Mouse (Mus musculus): Measurements from ENCODE around the gene Apod. TPM values are rescaled to one million over a fixed set of nuclear protein-coding genes. Genes with fewer than 3 reads are reported as not detected.
A peak's percentile ranks its signal among the peaks of the same experiment; 100 is the strongest.
"Not testable (repeated sequence)": the region's sequence is repeated elsewhere in the genome, so short reads cannot be mapped to it uniquely, and the experiment has no call there.

Apod gene
- polyA plus RNA-seq, 1 experiment from 2014 or later, result 7.8 TPM

- H3K4me2 ChIP-seq (ENCODE audit: low read depth, severe bottlenecking), result no peak overlapping the region
- ATAC-seq (ENCODE audit: insufficient number of reproducible peaks, low FRiP score, low TSS enrichment, low read depth) (no peak), DNase-seq (ENCODE audit: low spot score) (no peak)
- no peak overlapping the region for H3K4me3 ChIP-seq (ENCODE audit: low read depth, low read length)
- no peaks in the 10 kb centered on the region for H3K9me3 ChIP-seq (ENCODE audit: control insufficient read depth, low read length)
- H3K4me1 ChIP-seq (ENCODE audit: control insufficient read depth, insufficient read depth, low read length), result peaks cover 8% of the 10 kb centered on the region
- H3K27me3 ChIP-seq (ENCODE audit: control insufficient read depth, insufficient read depth, low read length), result no peaks in the 10 kb centered on the region
- 77% methylated on average over 4 of the region's 4 CpGs for WGBS
- no peak overlapping the region for H3K27ac ChIP-seq (replicated peaks; ENCODE audit: low read depth, low read length)
- H3K9ac ChIP-seq (ENCODE audit: low read length), result no peak overlapping the region
- H3K36me3 ChIP-seq (ENCODE audit: control insufficient read depth, insufficient read depth, low read length), result no peaks in the 10 kb centered on the region
Observed at GRCm38 (mm10) chr16:31319316-31319715, 4.7 kb upstream of the Apod start.

DNA sequence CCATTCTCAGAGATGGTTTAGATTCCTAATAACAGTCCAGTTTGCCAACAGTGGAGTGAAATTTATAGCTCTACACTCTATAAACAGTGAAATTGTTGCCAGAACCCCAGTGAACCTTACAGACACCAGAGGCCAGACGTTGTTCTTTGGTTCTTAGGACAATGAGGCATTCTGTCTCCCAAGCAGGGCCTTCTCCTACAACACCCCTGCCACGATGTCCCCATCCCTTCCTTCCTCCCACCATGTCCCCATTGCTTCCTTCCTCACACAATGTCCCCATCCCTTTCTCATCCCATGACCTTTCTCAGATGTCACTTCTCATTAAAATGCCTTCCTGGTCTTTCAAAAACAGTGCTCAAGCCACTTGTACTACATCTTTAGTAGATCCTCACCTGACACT lies 3.8 kb upstream of the Apod start:
- Histone ChIP-seq H3K27ac (replicated peaks; ENCODE audit: low read depth, low read length) (no peak overlapping the region), H3K9me3 (ENCODE audit: control insufficient read depth, low read length) (no peaks in the 10 kb centered on the region)
- 66% methylated on average over 2 of the region's 2 CpGs for WGBS

GRCm38 (mm10) chr16:31316246-31317143 lies 1.9 kb upstream of the Apod start:
- not testable (repeated sequence) for H3K9me3 ChIP-seq (ENCODE audit: control insufficient read depth, low read length); H3K27ac ChIP-seq (replicated peaks; ENCODE audit: low read depth, low read length); H3K4me3 ChIP-seq (ENCODE audit: low read depth, low read length); H3K9ac ChIP-seq (ENCODE audit: low read length); H3K4me2 ChIP-seq (ENCODE audit: low read depth, severe bottlenecking); ATAC-seq (ENCODE audit: insufficient number of reproducible peaks, low FRiP score, low TSS enrichment, low read depth); DNase-seq (ENCODE audit: low spot score); H3K27me3 ChIP-seq (ENCODE audit: control insufficient read depth, insufficient read depth, low read length); H3K36me3 ChIP-seq (ENCODE audit: control insufficient read depth, insufficient read depth, low read length)
- 68% methylated on average over 12 of the region's 12 CpGs for WGBS
- peaks cover 16% of the 10 kb centered on the region for H3K4me1 ChIP-seq (ENCODE audit: control insufficient read depth, insufficient read depth, low read length)

More for the DNA sequence above, 3.8 kb upstream of the Apod start:
- H3K4me1 ChIP-seq (ENCODE audit: control insufficient read depth, insufficient read depth, low read length), result peaks cover 15% of the 10 kb centered on the region
- no peak overlapping the region for H3K4me3 ChIP-seq (ENCODE audit: low read depth, low read length)
- ATAC-seq (ENCODE audit: insufficient number of reproducible peaks, low FRiP score, low TSS enrichment, low read depth) (no peak), DNase-seq (ENCODE audit: low spot score) (no peak)
- H3K36me3 ChIP-seq (ENCODE audit: control insufficient read depth, insufficient read depth, low read length), result no peaks in the 10 kb centered on the region
- H3K9ac ChIP-seq (ENCODE audit: low read length), result no peak overlapping the region
- no peaks in the 10 kb centered on the region for H3K27me3 ChIP-seq (ENCODE audit: control insufficient read depth, insufficient read depth, low read length)
- no peak overlapping the region for H3K4me2 ChIP-seq (ENCODE audit: low read depth, severe bottlenecking)

- no peak for DNase-seq (ENCODE audit: low spot score)
- ATAC-seq (ENCODE audit: insufficient number of reproducible peaks, low FRiP score, low TSS enrichment, low read depth), result no peak
- Histone ChIP-seq H3K27me3 (ENCODE audit: control insufficient read depth, insufficient read depth, low read length) (no peaks in the 10 kb centered on the region), H3K9ac (ENCODE audit: low read length) (no peak overlapping the region), H3K4me3 (ENCODE audit: low read depth, low read length) (no peak overlapping the region), H3K36me3 (ENCODE audit: control insufficient read depth, insufficient read depth, low read length) (no peaks in the 10 kb centered on the region), H3K4me2 (ENCODE audit: low read depth, severe bottlenecking) (no peak overlapping the region), H3K4me1 (ENCODE audit: control insufficient read depth, insufficient read depth, low read length) (peaks cover 16% of the 10 kb centered on the region), H3K9me3 (ENCODE audit: control insufficient read depth, low read length) (no peaks in the 10 kb centered on the region), H3K27ac (replicated peaks; ENCODE audit: low read depth, low read length) (peak overlapping the region; percentile 52; the same call in 1 of the 2 replicates)
- WGBS, result 87% methylated on average over 4 of the region's 4 CpGs
Observed at GRCm38 (mm10) chr16:31315294-31315693, 686 bp upstream of the Apod start.

DNA sequence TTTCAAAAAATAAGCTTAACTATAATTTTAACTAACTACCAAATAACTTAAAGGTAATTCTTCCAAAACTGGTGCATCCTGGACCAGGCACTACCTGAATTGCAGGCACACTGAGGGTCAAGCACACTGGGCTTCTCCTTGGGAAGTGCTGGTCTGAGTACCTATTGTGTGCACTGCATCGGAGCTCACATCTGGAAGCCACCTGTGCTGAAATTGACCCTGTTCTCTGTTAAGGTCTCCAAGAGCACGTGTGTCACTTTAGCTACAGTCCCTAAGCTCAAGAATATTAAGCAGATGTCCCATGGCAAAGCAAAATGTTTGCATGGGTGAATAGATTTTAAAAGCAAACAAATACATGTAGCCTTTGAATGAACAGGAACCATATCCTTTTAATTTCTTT lies 997 bp downstream of the Apod start:
- no peak overlapping the region for H3K4me3 ChIP-seq (ENCODE audit: low read depth, low read length)
- no peak overlapping the region for H3K9ac ChIP-seq (ENCODE audit: low read length)
- ATAC-seq (ENCODE audit: insufficient number of reproducible peaks, low FRiP score, low TSS enrichment, low read depth), result no peak
- WGBS, result 10% methylated on average over 2 of the region's 2 CpGs
- no peaks in the 10 kb centered on the region for H3K36me3 ChIP-seq (ENCODE audit: control insufficient read depth, insufficient read depth, low read length)
- H3K27me3 ChIP-seq (ENCODE audit: control insufficient read depth, insufficient read depth, low read length), result no peaks in the 10 kb centered on the region
- DNase-seq (ENCODE audit: low spot score), result peak; percentile 74
- H3K4me2 ChIP-seq (ENCODE audit: low read depth, severe bottlenecking), result no peak overlapping the region
- H3K4me1 ChIP-seq (ENCODE audit: control insufficient read depth, insufficient read depth, low read length), result peaks cover 16% of the 10 kb centered on the region
- H3K27ac ChIP-seq (replicated peaks; ENCODE audit: low read depth, low read length), result 0 out of 2 replicates have a peak overlapping the region, but pooled peaks have one; percentile 15
- H3K9me3 ChIP-seq (ENCODE audit: control insufficient read depth, low read length), result no peaks in the 10 kb centered on the region

DNA sequence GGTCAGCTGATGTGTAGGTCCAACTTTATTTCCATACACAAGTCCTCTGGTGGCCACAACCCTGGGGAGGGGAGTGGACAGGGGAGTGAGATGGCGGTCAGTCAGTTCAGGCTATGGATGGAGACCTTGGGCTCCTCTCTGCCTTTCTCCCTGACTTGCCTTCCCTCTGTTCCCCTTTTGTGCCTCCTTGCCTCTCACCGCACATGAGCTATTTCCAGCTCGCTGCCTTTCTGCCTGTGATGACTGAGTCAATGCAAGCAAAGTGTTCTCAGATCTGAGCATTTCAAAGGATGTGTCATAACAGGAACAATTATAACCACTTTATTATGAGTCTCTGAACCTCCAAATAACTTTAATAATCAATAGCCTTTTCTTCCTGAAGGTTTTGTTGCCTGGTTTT lies 2.3 kb downstream of the Apod start:
- 90% methylated on average over 3 of the region's 3 CpGs for WGBS
- no peak overlapping the region for H3K4me2 ChIP-seq (ENCODE audit: low read depth, severe bottlenecking)
- H3K4me1 ChIP-seq (ENCODE audit: control insufficient read depth, insufficient read depth, low read length), result peaks cover 16% of the 10 kb centered on the region
- no peaks in the 10 kb centered on the region for H3K36me3 ChIP-seq (ENCODE audit: control insufficient read depth, insufficient read depth, low read length)
- ATAC-seq (ENCODE audit: insufficient number of reproducible peaks, low FRiP score, low TSS enrichment, low read depth), result no peak
- no peak overlapping the region for H3K9ac ChIP-seq (ENCODE audit: low read length)
- H3K27ac ChIP-seq (replicated peaks; ENCODE audit: low read depth, low read length), result no peak overlapping the region
- no peak for DNase-seq (ENCODE audit: low spot score)
- no peaks in the 10 kb centered on the region for H3K27me3 ChIP-seq (ENCODE audit: control insufficient read depth, insufficient read depth, low read length)
- H3K4me3 ChIP-seq (ENCODE audit: low read depth, low read length), result no peak overlapping the region
- no peaks in the 10 kb centered on the region for H3K9me3 ChIP-seq (ENCODE audit: control insufficient read depth, low read length)

GRCm38 (mm10) chr16:31305199-31305919 lies 9.2 kb downstream of the Apod start:
- ATAC-seq (ENCODE audit: insufficient number of reproducible peaks, low FRiP score, low TSS enrichment, low read depth) (no peak), DNase-seq (ENCODE audit: low spot score) (no peak)
- WGBS, result 84% methylated on average over 5 of the region's 5 CpGs
- H3K4me3 ChIP-seq (ENCODE audit: low read depth, low read length), result no peak overlapping the region
- no peak overlapping the region for H3K4me2 ChIP-seq (ENCODE audit: low read depth, severe bottlenecking)
- H3K9me3 ChIP-seq (ENCODE audit: control insufficient read depth, low read length), result no peaks in the 10 kb centered on the region
- H3K27ac ChIP-seq (replicated peaks; ENCODE audit: low read depth, low read length), result no peak overlapping the region
- no peaks in the 10 kb centered on the region for H3K4me1 ChIP-seq (ENCODE audit: control insufficient read depth, insufficient read depth, low read length)
- H3K9ac ChIP-seq (ENCODE audit: low read length), result no peak overlapping the region
- H3K27me3 ChIP-seq (ENCODE audit: control insufficient read depth, insufficient read depth, low read length), result no peaks in the 10 kb centered on the region
- H3K36me3 ChIP-seq (ENCODE audit: control insufficient read depth, insufficient read depth, low read length), result no peaks in the 10 kb centered on the region

GRCm38 (mm10) chr16:31303276-31303675 lies 11.3 kb downstream of the Apod start:
- H3K4me3 ChIP-seq (ENCODE audit: low read depth, low read length), result no peak overlapping the region
- no peaks in the 10 kb centered on the region for H3K36me3 ChIP-seq (ENCODE audit: control insufficient read depth, insufficient read depth, low read length)
- no peak overlapping the region for H3K27ac ChIP-seq (replicated peaks; ENCODE audit: low read depth, low read length)
- WGBS, result 80% methylated on average over 10 of the region's 10 CpGs
- ATAC-seq (ENCODE audit: insufficient number of reproducible peaks, low FRiP score, low TSS enrichment, low read depth), result no peak
- no peak overlapping the region for H3K4me2 ChIP-seq (ENCODE audit: low read depth, severe bottlenecking)
- peaks cover 9% of the 10 kb centered on the region for H3K4me1 ChIP-seq (ENCODE audit: control insufficient read depth, insufficient read depth, low read length)
- no peak for DNase-seq (ENCODE audit: low spot score)
- H3K9me3 ChIP-seq (ENCODE audit: control insufficient read depth, low read length), result no peaks in the 10 kb centered on the region
- H3K9ac ChIP-seq (ENCODE audit: low read length), result no peak overlapping the region
- H3K27me3 ChIP-seq (ENCODE audit: control insufficient read depth, insufficient read depth, low read length), result no peaks in the 10 kb centered on the region

All from limb, embryonic 11.5 days (tissue).